Mouse (Mus musculus) C2C12 (cell line): Measurements from ENCODE around the gene Slc15a3.

Experiments used
- CEBPB ChIP-seq: IDR thresholded peaks from one replicate; pipeline ENCODE4 v1.6.1; 2011; ENCODE audit warnings: low read depth, mild to moderate bottlenecking, control low read depth, moderate library complexity
- CTCF ChIP-seq: IDR thresholded peaks from one replicate; pipeline ENCODE4 v1.5.1; 2011; ENCODE audit not compliant: control insufficient read depth, insufficient read depth, insufficient read length
- FOSL1 ChIP-seq: IDR thresholded peaks from one replicate; pipeline ENCODE4 v1.8.0; 2011; ENCODE audit warnings: mild to moderate bottlenecking, low read length; ENCODE audit not compliant: poor library complexity, insufficient read depth, severe bottlenecking
- MAX ChIP-seq: IDR thresholded peaks from one replicate; pipeline ENCODE4 v1.6.1; 2011; ENCODE audit warnings: mild to moderate bottlenecking, control low read depth
- MYOG ChIP-seq: IDR thresholded peaks from one replicate; pipeline ENCODE4 v1.6.1; 2011; ENCODE audit not compliant: control insufficient read depth, insufficient read length; ENCODE audit errors: extremely low read depth
- USF1 ChIP-seq: IDR thresholded peaks from one replicate; pipeline ENCODE4 v1.6.1; 2011; ENCODE audit warnings: low read depth, mild to moderate bottlenecking, control low read depth, moderate library complexity

DNA sequence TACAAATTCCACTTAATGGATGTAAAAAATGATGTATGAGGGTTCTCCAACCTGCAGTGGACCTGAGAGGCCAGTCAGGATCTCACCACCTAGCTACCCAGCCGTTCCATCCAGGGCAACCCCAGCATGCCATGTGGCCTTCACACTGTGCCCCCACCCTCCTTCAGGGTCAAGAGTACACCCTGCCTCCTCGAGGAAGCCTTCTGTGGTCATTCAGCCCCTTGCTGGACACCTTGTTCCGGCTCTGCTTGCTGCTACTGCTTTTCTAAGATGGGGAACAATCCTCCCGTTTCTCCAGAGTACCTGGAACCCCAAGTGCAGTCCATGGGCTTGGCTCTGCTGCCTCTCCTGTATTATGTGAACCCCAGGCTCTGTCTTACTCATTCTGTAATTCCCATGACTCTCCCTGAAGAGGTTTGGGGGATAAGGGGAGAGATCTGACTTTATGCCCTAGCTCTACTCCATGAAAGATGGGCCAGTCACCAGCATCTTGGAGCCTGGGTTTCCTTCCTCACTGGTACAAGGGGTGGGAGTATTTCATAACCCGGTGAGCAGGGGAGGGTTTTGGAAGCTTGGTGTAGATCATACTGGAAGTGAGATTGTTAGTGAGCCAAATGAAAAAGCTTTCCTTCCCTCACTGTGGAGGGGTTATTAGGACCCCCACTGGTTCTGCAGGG is 28.6 kb downstream of the Slc15a3 start:
- no peak for TF ChIP-seq FOSL1
- no peak for TF ChIP-seq MYOG
- TF ChIP-seq CTCF = no peak
- no peak for TF ChIP-seq USF1
- no peak for TF ChIP-seq MAX
- TF ChIP-seq CEBPB = no peak
